Mouse (Mus musculus): ENCODE results near the gene Pla2g3. TPM values are rescaled to one million over a fixed set of nuclear protein-coding genes. Genes with fewer than 3 reads are reported as not detected.

Gene Pla2g3
- total and polyA plus RNA-seq, 3 experiments = not detected

DNA sequence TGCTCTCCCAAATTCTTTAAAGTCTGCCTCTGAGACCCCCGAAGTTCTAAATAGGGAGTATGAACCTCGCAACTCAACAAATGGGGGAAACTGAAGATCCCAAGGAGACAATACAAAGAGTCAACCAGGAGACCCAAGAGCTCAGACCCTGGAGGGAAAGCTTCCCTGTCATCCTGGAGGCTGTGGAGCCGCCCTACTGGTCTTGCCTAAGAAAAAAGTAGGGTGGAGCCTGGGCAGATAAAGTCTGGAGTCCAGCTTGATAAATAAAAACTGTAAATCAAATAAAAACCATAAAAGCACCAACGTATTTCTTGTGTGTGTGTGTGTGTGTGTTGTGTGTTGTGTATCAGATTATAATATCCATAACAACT, 51.7 kb downstream of the Pla2g3 start:
- in situ Hi-C loops (cut with MboI; ENCODE audit: low pct_ligation_motif_present, low pct_unique_long_range_greater_than_20kb, low sequenced_read_pairs) = loop anchor here (10.0 to 25.0 kb wide), 2 partner anchors 125 to 372 kb away; partner anchors contain the start of gene Slc35e4
- Histone ChIP-seq H3K27ac (ENCODE audit: insufficient read depth, low read depth) (no peak overlapping the region), H3K9ac (ENCODE audit: insufficient read depth, low read depth) (no peak overlapping the region), H3K4me2 (ENCODE audit: insufficient read depth, low read depth, poor library complexity, severe bottlenecking) (peak overlapping the region; percentile 98), H3K79me2 (replicated peaks; ENCODE audit: control insufficient read depth, extremely low read depth, insufficient read depth, poor library complexity, severe bottlenecking) (no peaks in the 10 kb centered on the region), H3K9me3 (replicated peaks; ENCODE audit: low read length) (peaks cover 7% of the 10 kb centered on the region), H3K4me1 (ENCODE audit: control insufficient read depth in 1 of 2, insufficient read depth in 2 of 2) (peaks cover 5 to 51% of the 10 kb centered on the region in 2 experiments), H3K4me3 (replicated peaks in 1 of 3; ENCODE audit: low read depth in 2 of 3, low read length in 2 of 3, poor library complexity in 1 of 3) (peak overlapping the region; percentile 49 to 56 (median 53)), H3K36me3 (replicated peaks in 1 of 2; ENCODE audit: control insufficient read depth in 1 of 2, insufficient read depth in 1 of 2, low read length in 1 of 2) (no peaks in the 10 kb centered on the region), H3K27me3 (replicated peaks) (no peaks in the 10 kb centered on the region)
- dilution Hi-C loops (cut with MboI; ENCODE audit: extremely low pct_ligation_motif_present, extremely low pct_unique_long_range_greater_than_20kb, low sequenced_read_pairs) = no loop called here
- DNase-seq (ENCODE audit: extremely low read depth) = no peak
- TF ChIP-seq CTCF (conservative IDR thresholded peaks at IDR 0.05 in 1 of 2, IDR thresholded peaks at IDR 0.05 in 1 of 2; ENCODE audit: low read depth in 2 of 2, low read length in 2 of 2) (peak in 1 of 2 experiments; percentile 32; a peak in 2 of 4 replicates), EP300 (IDR thresholded peaks at IDR 0.05; ENCODE audit: low read length) (no peak)

DNA sequence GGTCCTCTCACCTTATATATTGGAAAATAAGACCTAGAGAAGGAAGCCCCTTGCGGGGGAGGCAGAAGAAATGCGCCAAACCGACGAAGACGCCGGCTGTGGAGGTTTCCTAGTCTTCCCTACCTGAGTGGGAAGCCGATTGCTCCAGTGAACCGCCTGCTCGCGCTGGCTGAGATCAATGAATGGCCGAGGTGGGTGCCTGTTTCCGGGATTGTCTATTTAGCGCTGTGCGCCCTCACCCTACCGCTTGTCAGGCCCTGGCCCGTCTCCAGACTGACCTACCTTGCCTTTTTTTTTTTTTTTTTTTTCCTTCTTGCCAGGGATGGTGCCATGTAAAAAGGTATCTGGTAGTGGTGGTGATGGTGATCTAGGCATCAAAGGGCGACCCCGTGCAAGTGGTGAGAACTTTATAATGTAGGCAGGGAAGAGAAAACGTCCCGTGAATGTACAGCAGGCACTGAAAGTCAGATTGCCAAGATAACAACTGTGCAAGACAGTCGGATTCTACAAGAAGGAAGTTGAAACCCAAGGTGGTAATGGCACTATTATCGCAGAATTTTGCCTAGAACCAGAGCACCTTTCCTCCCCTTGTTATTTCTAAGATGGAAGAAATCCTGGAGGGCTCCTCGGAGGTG, 52.5 kb downstream of the Pla2g3 start, which contains the start of gene Smtn:
Gene Smtn (minus strand): TSS at position 162 of the 635 bp plus-strand sequence.
- peak within 1 kb of the TSS; percentile 98 for H3K4me2 ChIP-seq (ENCODE audit: insufficient read depth, low read depth, poor library complexity, severe bottlenecking)
- TF ChIP-seq IRF4 (IDR thresholded peaks at IDR 0.05; ENCODE audit: low read depth, low read length) (no peak), ZMIZ1 (IDR thresholded peaks at IDR 0.05; ENCODE audit: low read depth, low read length) (no peak), RAD21 (IDR thresholded peaks at IDR 0.05; ENCODE audit: low read depth, low read length) (no peak), POLR2AphosphoS2 (IDR thresholded peaks at IDR 0.05; ENCODE audit: low read depth, low read length) (no peak), RCOR1 (conservative IDR thresholded peaks at IDR 0.05; ENCODE audit: low read depth, low read length) (no peak), SMC3 (IDR thresholded peaks at IDR 0.05; ENCODE audit: low read depth, low read length) (no peak), BHLHE40 (IDR thresholded peaks at IDR 0.05; ENCODE audit: low read depth, low read length) (no peak), CHD2 (IDR thresholded peaks at IDR 0.05; ENCODE audit: low read length) (no peak), ZC3H11A (IDR thresholded peaks at IDR 0.05; ENCODE audit: low read depth, low read length) (no peak), MAZ (IDR thresholded peaks at IDR 0.05; ENCODE audit: low read depth, low read length) (no peak), MEF2A (IDR thresholded peaks at IDR 0.05; ENCODE audit: borderline replicate concordance, low read depth, low read length) (no peak), PAX5 (IDR thresholded peaks at IDR 0.05; ENCODE audit: low read length) (no peak), ETS1 (conservative IDR thresholded peaks at IDR 0.05; ENCODE audit: low read depth, low read length) (no peak), GABPA (IDR thresholded peaks at IDR 0.05; ENCODE audit: insufficient replicate concordance, low read depth, low read length) (no peak), POLR2A (IDR thresholded peaks at IDR 0.05; ENCODE audit: low read depth, low read length) (no peak)

More for the DNA sequence above, 52.5 kb downstream of the Pla2g3 start, which contains the start of gene Smtn:
- H3K79me2 ChIP-seq (replicated peaks; ENCODE audit: control insufficient read depth, extremely low read depth, insufficient read depth, poor library complexity, severe bottlenecking) = no peaks in the 10 kb centered on the region
- H3K9me3 ChIP-seq (replicated peaks; ENCODE audit: low read length) = peaks cover 8% of the 10 kb centered on the region
- H3K4me3 ChIP-seq (replicated peaks in 1 of 3; ENCODE audit: low read depth in 2 of 3, low read length in 2 of 3, poor library complexity in 1 of 3) = peak within 1 kb of the TSS; percentile 49 to 56 (median 53)
- no peak within 1 kb of the TSS for H3K9ac ChIP-seq (ENCODE audit: insufficient read depth, low read depth)
- no peak within 1 kb of the TSS for H3K27ac ChIP-seq (ENCODE audit: insufficient read depth, low read depth)
- DNase-seq (ENCODE audit: extremely low read depth) = no peak
- dilution Hi-C loops (cut with MboI; ENCODE audit: extremely low pct_ligation_motif_present, extremely low pct_unique_long_range_greater_than_20kb, low sequenced_read_pairs) = no loop called here
- H3K27me3 ChIP-seq (replicated peaks) = no peaks in the 10 kb centered on the region
- peaks cover 1 to 47% of the 10 kb centered on the region in 2 experiments; a peak in 3 of 4 replicates for H3K4me1 ChIP-seq (ENCODE audit: control insufficient read depth in 1 of 2, insufficient read depth in 2 of 2)
- in situ Hi-C loops (cut with MboI; ENCODE audit: low pct_ligation_motif_present, low pct_unique_long_range_greater_than_20kb, low sequenced_read_pairs) = loop anchor here (10.0 to 25.0 kb wide), 2 partner anchors 124 to 372 kb away; partner anchors contain the start of gene Slc35e4
- no peaks in the 10 kb centered on the region for H3K36me3 ChIP-seq (replicated peaks in 1 of 2; ENCODE audit: control insufficient read depth in 1 of 2, insufficient read depth in 1 of 2, low read length in 1 of 2)
